Mouse (Mus musculus) E14TG2a.4 (cell line): Measurements from ENCODE around the gene Cemip.

Experiments
- CTCF ChIP-seq: conservative IDR thresholded peaks from 2 replicates; pipeline ENCODE4 v1.5.1; 2014; ENCODE audit warnings: low read length
- NANOG ChIP-seq: IDR thresholded peaks from 2 replicates; pipeline ENCODE4 v1.6.1; 2014; ENCODE audit warnings: borderline replicate concordance, low read length, mixed read lengths
- POU5F1 ChIP-seq: IDR thresholded peaks from 2 replicates; pipeline ENCODE4 v1.6.1; 2014; ENCODE audit warnings: low read length, borderline replicate concordance

DNA sequence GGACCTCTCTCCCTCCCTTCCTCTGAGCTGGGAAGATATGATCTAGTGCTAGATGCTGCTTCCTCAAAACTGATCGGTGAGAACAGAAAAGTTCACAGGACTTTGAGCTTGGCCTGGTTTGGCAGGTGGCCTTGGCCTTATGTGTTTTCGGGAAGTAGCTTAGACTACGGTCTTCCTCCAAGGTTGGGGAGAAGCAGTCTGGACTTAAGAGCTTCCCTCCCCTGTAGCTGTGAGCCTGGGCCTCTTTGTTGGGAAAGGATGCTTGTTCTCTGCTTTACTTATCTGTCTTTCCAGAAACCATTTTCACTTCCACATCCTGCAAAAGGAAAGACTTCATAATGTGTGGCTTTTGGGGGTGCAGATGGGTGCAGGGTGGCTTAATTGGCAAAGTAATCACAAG lies 181.5 kb downstream of the Cemip start:
- no peak for TF ChIP-seq CTCF
- no peak for TF ChIP-seq POU5F1
- no peak for TF ChIP-seq NANOG
